Mouse (Mus musculus): Measurements from ENCODE around the gene Inf2. TPM values are rescaled to one million over a fixed set of nuclear protein-coding genes. Genes with fewer than 3 reads are reported as not detected.
A peak's percentile ranks its signal among the peaks of the same experiment; 100 is the strongest.

Gene Inf2
- total RNA-seq, 2 experiments from 2014 or later, result 127 to 138 TPM

DNA sequence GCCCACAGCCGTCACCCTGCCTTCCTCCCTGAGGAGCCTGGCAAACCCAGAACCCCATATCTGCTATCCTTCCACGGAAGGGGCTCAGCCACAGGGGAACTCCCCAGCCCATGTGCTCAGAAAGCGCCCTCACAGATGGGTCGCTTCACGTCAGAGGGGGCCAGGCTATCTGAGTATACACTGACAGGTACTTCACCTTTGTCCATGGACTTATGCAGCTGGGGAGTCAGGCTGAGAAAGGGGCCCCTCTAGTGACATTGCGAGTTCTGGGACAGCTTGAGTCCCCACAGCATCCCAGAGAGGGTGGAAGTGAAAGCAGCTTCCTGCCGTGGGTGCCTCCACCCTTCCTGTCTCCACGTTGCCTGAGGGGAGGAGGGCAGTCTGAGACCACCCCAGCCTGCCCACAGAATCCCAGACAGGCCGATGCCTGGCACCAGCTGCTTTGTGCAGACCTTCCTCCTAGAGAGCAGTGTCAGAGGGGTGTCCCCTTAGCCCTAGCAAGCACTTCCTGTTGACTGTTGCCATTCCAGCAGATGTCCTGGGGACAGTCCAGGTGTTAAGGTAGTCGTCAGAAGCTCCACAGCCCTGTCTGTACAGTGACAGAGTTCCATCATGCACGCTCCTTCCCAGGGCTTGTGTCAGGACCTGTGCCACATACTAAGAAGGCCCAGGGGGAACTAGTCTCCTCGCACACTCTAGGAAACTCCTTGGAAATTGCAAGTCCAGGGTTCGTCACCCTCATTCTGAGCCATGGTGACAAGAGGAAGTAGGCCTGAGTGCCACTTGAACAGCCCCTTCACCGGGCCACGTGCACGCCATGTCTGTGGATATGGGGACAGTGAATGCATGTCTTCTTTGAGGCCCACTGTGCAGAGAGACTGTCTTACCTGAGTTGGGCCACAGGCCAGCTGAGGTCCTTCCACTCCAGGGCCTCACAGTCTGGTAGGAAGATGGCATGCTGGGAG is 5.6 kb downstream of the Inf2 start:
- DNase-seq (ENCODE audit: low spot score in 2 of 2), result no peak

GRCm38 (mm10) chr12:112594989-112595388 is 6.4 kb downstream of the Inf2 start:
- peak; percentile 73 to 84 for DNase-seq (ENCODE audit: low spot score in 2 of 2)

GRCm38 (mm10) chr12:112595626-112596025 is 7.0 kb downstream of the Inf2 start:
- peak; percentile 44 to 56 for DNase-seq (ENCODE audit: low spot score in 2 of 2)

DNA sequence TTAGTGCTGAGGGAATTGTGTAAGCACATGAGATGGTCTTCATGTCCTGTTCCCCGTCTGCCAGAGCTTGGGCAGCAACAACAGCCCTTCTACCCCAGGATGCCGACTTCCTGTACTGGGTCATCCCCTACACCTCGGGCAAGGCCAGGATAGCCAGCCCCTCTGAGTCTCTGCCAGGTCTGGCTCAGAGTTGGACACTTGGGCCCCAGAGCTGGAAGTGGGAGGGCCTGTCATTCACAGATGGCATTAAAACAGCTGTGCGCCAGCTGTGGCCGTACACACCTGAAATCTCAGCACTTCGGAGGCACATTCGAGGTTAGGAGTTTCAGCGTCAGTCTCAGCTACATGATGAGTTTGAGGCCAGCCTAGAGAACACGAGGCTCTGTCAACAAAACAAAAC is 7.9 kb downstream of the Inf2 start:
- DNase-seq (ENCODE audit: low spot score in 2 of 2), result no peak

DNA sequence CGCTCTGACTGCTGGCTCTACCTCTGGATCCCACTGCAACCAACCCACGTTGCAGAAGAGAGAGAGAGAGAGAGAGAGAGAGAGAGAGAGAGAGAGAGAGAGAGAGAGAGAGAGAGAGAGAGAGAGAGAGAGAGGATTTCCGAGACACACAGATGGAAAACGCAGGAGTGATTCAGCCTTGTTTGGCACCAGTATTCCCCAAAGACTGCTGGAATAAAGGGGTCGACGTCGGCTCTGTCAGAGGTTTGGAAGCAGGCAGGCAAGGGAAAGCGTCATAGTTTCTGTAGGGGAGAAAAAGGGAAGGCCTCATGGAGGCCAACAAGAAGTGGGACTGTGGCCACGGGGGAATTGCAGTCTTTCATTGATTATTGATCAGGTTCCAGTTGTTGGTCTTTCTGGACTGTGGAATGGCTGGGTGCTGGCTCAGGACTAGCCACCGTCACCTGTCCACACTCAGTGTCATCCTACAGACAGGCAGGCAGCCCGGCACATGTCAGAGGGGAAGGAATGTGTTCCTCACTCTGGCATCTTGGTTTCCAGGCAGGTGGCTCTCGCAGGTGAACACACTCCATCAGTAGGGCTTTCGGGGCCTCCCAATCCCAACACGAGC is 8.4 kb downstream of the Inf2 start:
- no peak for DNase-seq (ENCODE audit: low spot score in 2 of 2)

DNA sequence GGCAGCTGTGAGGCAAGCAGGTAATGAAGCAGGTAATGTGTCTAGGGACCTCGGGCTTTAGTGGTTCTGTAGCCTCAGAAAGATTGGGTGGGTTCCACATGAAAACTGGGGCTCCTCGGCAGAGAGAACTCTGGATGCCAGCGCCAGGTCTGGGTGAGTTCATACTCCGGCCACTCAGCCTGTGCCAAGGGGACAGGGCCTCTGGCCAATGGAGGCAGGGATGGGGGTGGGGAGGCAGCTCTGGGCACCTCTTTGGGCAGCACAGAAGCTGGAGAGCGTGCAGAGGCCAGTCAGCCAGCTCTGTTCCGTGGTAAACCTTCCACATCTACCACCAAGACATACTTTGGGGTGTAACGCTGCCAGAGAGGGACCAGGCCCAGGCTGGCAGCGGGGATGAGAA is 9.0 kb downstream of the Inf2 start:
- DNase-seq (ENCODE audit: low spot score in 2 of 2), result peak; percentile 52 to 56

GRCm38 (mm10) chr12:112599198-112599597 is 10.6 kb downstream of the Inf2 start:
- no peak for DNase-seq (ENCODE audit: low spot score in 2 of 2)

- DNase-seq (ENCODE audit: low spot score in 2 of 2), result no peak
Observed at GRCm38 (mm10) chr12:112599942-112600611, 11.5 kb downstream of the Inf2 start.

DNA sequence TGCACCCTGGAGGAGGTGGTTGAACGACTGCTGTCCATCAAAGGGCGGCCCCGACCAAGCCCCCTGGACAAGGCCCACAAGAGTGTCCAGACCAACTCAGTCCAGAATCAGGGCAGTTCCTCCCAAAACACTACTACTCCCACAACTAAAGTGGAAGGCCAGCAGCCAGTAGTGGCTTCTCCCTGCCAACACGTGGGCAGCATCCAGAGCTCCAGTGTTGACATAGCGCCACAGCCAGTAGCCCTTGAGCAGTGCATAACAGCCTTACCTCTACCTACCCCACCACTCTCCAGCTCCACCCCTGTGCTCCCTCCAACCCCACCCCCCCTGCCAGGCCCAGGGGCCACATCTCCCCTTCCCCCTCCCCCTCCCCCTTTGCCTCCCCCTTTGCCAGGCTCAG is 15.4 kb downstream of the Inf2 start:
- DNase-seq (ENCODE audit: low spot score in 2 of 2), result no peak

DNA sequence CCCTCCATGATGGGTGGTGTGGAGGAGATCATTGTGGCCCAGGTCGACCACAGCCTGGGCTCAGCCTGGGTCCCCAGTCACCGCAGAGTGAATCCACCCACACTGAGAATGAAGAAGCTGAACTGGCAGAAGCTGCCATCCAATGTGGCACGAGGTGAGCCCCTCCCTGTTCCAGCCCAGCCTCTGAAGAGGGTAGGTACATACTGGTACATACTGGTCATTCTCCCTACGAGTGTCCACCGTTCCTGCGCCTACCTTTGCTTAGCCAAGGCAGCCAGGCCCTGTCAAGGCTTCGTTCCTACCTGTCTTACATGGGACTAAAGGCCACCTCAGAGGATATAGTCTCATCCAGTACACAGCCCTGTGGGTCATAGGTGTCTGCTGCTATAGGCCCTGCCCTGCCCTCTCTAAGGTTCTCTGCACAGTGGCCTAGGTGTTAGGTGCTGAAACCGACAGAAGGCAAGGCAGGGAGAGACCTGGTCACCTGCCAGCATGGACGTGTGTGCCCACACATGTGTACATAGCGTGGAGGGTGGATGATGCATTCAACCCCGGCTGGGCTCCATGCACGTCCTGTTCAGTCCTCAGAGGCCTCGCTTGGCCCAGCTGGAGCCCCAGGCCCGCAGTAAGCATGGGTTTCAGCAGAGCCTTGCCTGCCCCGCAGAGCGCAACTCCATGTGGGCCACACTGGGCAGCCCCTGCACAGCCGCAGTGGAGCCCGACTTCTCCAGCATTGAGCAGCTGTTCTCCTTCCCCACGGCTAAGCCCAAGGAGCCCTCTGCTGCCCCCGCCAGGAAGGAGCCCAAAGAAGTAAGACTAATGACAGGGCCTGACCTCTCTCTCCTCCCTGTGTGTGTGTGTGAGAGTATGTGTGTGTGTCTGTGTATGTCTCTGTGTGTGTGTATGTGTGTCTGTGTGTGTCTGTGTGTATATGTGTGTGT is 16.4 kb downstream of the Inf2 start:
- peak in 1 of 2 experiments; percentile 49 for DNase-seq (ENCODE audit: low spot score in 2 of 2)

DNA sequence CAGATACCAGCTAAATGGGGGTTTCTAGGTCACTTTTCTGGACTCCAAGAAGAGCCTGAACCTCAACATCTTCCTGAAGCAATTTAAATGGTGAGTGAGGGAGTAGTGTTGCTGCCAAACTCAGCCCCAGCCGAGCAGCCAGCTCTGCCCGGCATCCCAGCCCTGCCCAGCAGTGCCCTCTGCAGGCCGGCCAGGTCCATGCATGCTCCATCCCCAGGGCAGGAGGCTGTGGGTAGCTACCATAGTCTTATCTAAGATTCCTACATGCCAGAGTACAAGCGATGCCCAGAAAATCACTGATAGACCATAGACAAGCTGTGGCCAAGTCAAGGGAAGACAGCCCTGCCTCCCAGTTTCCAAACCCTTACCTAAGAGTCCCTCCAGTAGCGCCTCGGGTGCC is 17.2 kb downstream of the Inf2 start:
- DNase-seq (ENCODE audit: low spot score in 2 of 2), result peak; percentile 84 to 86

DNA sequence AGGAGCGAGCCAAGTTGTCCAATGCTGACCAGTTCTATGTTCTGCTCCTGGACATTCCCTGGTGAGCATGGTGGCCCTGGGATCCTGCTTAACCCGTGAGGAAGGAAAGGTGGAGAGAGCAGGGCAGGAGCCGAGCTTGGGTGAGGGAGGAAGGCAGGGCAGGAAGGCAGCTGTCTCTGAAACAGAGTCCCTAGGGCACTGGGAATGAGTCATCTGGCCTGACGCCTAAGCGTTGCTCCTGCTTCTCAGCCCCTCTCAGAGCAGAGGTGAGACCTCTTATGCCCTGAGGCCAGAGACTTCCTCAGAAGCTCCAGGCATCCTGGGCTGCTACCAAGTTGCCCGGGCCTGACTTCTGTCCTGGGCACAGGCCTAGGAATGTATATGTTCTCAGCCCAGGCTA is 18.4 kb downstream of the Inf2 start:
- DNase-seq (ENCODE audit: low spot score in 2 of 2), result no peak

GRCm38 (mm10) chr12:112609031-112609430 is 20.4 kb downstream of the Inf2 start:
- DNase-seq (ENCODE audit: low spot score in 2 of 2), result no peak

GRCm38 (mm10) chr12:112616668-112617067 is 28.1 kb downstream of the Inf2 start:
- no peak for DNase-seq (ENCODE audit: low spot score in 2 of 2)

DNA sequence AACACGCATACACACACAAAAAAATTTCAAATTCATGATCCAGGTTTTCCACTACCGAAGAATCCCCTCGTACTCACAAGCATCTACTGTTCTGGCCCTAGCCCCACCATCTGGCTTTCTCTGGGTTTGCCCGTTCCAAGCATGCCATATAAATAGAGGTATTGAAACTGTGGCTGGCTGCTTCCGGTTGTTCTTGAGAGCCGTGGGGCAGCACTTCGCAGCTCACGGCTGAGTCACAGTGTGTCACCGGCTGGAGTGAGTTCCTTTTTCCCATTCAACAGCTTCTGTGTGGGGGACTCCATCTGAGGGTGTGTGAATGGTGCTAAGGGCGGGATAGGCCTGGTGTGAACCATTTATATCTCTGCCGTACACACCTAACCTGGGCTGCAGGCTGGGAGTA is 28.6 kb downstream of the Inf2 start:
- peak; percentile 74 to 84 for DNase-seq (ENCODE audit: low spot score in 2 of 2)

DNA sequence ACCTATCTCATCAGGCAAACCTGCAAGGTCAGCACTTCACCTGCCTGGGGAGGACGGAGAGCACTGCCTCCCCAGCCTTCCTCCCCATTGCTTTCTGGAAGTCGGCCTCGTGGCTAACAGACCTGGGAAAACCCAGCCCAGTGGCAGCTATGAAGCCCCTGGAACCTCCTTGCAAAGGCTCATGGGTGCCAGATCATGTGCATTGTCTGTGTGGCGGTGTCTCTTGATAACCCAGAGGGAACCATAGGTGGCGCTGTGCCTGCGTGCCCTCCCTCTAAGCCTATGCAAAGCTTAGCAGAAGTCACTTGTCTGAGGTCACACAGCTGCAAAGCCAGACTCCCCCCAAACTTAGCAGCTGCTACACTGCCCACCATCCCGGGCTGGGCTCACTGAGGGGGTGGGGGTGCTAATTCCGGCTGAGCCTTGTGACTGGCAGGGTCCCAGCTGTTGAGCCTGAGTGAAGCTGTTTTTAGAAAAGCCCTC is 29.4 kb downstream of the Inf2 start:
- peak; percentile 53 to 61 for DNase-seq (ENCODE audit: low spot score in 2 of 2)

GRCm38 (mm10) chr12:112618981-112619685 is 30.5 kb downstream of the Inf2 start:
- DNase-seq (ENCODE audit: low spot score in 2 of 2), result no peak

GRCm38 (mm10) chr12:112619686-112620353 is 31.2 kb downstream of the Inf2 start, which contains the start of gene Adssl1:
Gene Adssl1 (plus strand): TSS chr12:112620045.
- peak; percentile 31 to 42 for DNase-seq (ENCODE audit: low spot score in 2 of 2)

DNA sequence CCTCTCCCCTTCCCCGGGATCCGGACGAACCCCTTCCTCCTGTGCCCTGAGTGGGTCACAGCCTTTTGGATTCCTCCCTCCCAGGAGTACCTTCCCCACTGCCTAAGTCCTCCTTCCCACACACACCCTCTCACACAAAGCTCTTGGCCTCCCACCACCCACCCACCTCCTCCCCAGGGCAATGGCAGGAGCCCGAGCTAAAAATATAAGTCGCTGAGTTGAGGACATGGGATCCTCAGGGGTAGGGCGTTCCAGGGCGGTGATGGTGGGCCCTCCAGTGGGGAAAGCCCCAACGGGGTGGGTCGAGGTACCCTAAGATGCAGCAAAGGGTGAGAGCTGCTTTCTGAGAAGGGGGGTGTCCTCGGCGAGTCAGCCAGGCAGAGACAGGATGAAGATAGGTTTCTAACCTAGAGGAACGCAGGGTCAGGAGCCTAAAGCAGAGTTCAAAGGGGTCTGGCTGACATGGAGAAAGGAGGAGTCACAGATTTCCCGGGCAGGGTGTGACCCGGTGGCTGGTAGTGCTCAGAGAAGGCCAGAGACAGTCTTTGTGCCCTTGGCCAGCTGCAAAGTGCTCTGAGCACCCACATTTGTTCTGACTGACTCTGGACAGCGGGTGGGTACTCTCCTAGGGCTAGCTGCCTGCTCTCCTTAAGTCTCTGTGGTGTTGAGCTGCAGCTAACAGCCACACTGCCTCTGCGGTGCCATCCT is 31.9 kb downstream of the Inf2 start:
- DNase-seq (ENCODE audit: low spot score in 2 of 2), result no peak

Data from left cerebral cortex, adult 18-20 months (tissue).